23 mouse cellular contexts compared by ENCODE assay signal in genomic region chr13:23971870-23972269, GRCm38 (mm10). TPM values are rescaled to one million over a fixed set of nuclear protein-coding genes. Genes with fewer than 3 reads are reported as not detected.
"Had no signal": no experiment of that assay in that cellular context is flagged by ENCODE, and none has a peak within 500 bp of the region (broad histone marks: within the 10 kb centered on the region; RNA-seq: fewer than 3 reads in every experiment).

No protein-coding gene starts in this region.

- H3K9me3 ChIP-seq: limb, embryonic 13.5 days; midbrain, embryonic 12.5 days; neural tube, embryonic 15.5 days had no signal

- DNase-seq: kidney, adult 18-20 months; kidney, postnatal 10 days; kidney, postnatal 4 days; left cerebral cortex, postnatal 4 days; lung, adult 18-20 months; lung, postnatal 10 days; lung, postnatal 4 days; right cerebral cortex, adult 18-20 months; right cerebral cortex, postnatal 4 days; spleen, adult 18-20 months; thymus, adult 2 months; thymus, postnatal 25 days had no signal

- H3K4me1 ChIP-seq: limb, embryonic 13.5 days; midbrain, embryonic 12.5 days; neural tube, embryonic 15.5 days had no signal

- H3K27me3 ChIP-seq: limb, embryonic 13.5 days; midbrain, embryonic 12.5 days; neural tube, embryonic 15.5 days had no signal

- H3K27ac ChIP-seq: layer of hippocampus, adult 2 months; limb, embryonic 13.5 days; liver, embryonic 14.5 days; midbrain, embryonic 12.5 days; neural tube, embryonic 15.5 days had no signal

- H3K9ac ChIP-seq: limb, embryonic 13.5 days; liver, embryonic 14.5 days; midbrain, embryonic 12.5 days; neural tube, embryonic 15.5 days had no signal

- H3K4me3 ChIP-seq: layer of hippocampus, adult 2 months; limb, embryonic 13.5 days; midbrain, embryonic 12.5 days; neural tube, embryonic 15.5 days had no signal

- H3K36me3 ChIP-seq: limb, embryonic 13.5 days; midbrain, embryonic 12.5 days; neural tube, embryonic 15.5 days had no signal

- H3K4me2 ChIP-seq: limb, embryonic 13.5 days; midbrain, embryonic 12.5 days; neural tube, embryonic 15.5 days had no signal

RNA-seq across cellular contexts. Expression of gene Scgn, which starts 19.1 kb away (rescaled TPM):
- polyA plus RNA-seq: limb, embryonic 13.5 days; liver, adult 2 months; liver, embryonic 14.5 days; urinary bladder, adult 2 months had no signal

RNA-seq across cellular contexts. Expression of gene Hist1h2aa, which starts 37.6 kb away (rescaled TPM):
- polyA plus RNA-seq: kidney, embryonic 14.5 days; limb, embryonic 13.5 days; liver, adult 2 months; liver, embryonic 14.5 days; midbrain, embryonic 12.5 days; neural tube, embryonic 11.5 days; neural tube, embryonic 15.5 days; stomach, embryonic 14.5 days; thymus, adult 2 months; urinary bladder, adult 2 months had no signal

RNA-seq across cellular contexts. Expression of gene Hist1h2ba, which starts 37.9 kb away (rescaled TPM):
- polyA plus RNA-seq: kidney, embryonic 14.5 days; limb, embryonic 13.5 days; liver, adult 2 months; liver, embryonic 14.5 days; midbrain, embryonic 12.5 days; neural tube, embryonic 11.5 days; neural tube, embryonic 15.5 days; stomach, embryonic 14.5 days; thymus, adult 2 months; urinary bladder, adult 2 months had no signal

RNA-seq across cellular contexts. Expression of gene Slc17a4, which starts 57.1 kb away (rescaled TPM):
- polyA plus RNA-seq: limb, embryonic 13.5 days; midbrain, embryonic 12.5 days; testis, adult 2 months had no signal
